32 mouse cellular contexts compared by ENCODE assay signal in genomic region chr7:80273456-80273855, GRCm38 (mm10). TPM values are rescaled to one million over a fixed set of nuclear protein-coding genes. Genes with fewer than 3 reads are reported as not detected.
"Had no signal": no experiment of that assay in that cellular context is flagged by ENCODE, and none has a peak within 500 bp of the region (broad histone marks: within the 10 kb centered on the region; RNA-seq: fewer than 3 reads in every experiment).

No protein-coding gene starts in this region.

- H3K9me3 ChIP-seq: hindbrain, embryonic 15.5 days had no signal

- ATAC-seq: hindbrain, embryonic 16.5 days; hindbrain, postnatal 0 days; inflammation-experienced regulatory T-cells, adult 6 months; intestine, embryonic 15.5 days; intestine, embryonic 16.5 days; intestine, postnatal 0 days had no signal

- H3K27me3 ChIP-seq: heart, embryonic 12.5 days; heart, embryonic 13.5 days; heart, embryonic 15.5 days; hindbrain, embryonic 12.5 days; hindbrain, embryonic 13.5 days; hindbrain, embryonic 15.5 days; intestine, embryonic 15.5 days; kidney, embryonic 15.5 days had no signal

- DNase-seq: heart, postnatal 10 days; heart, postnatal 14 days; heart, postnatal 36 days; heart, postnatal 4 days; kidney, adult 11 months; kidney, adult 18-20 months; kidney, adult 2 months; kidney, adult 8-10 months; kidney, adult 9 months; kidney, postnatal 10 days; kidney, postnatal 14 days; kidney, postnatal 36 days; kidney, postnatal 4 days; layer of hippocampus, adult 9-11 months; layer of hippocampus, postnatal 36 days had no signal

- H3K4me3 ChIP-seq: heart, embryonic 12.5 days; heart, embryonic 13.5 days; heart, embryonic 15.5 days; hindbrain, embryonic 10.5 days; hindbrain, embryonic 12.5 days; hindbrain, embryonic 13.5 days; hindbrain, embryonic 15.5 days; intestine, embryonic 15.5 days; kidney, embryonic 15.5 days; layer of hippocampus, adult 2 months; left cerebral cortex, adult 2 months had no signal

RNA-seq across cellular contexts. Expression of gene Ttll13, which starts 27.3 kb away (rescaled TPM):
- total RNA-seq: hematopoietic stem cell, adult 5-6 weeks had no signal
- polyA plus RNA-seq: inflammation-experienced regulatory T-cells, adult 6 months had no signal
